In genomic region chr17:58991275-58991674, GRCm38 (mm10) we compare ENCODE assay signal across 17 mouse cellular contexts. TPM values are rescaled to one million over a fixed set of nuclear protein-coding genes. Genes with fewer than 3 reads are reported as not detected.
"Had no signal": no experiment of that assay in that cellular context is flagged by ENCODE, and none has a peak within 500 bp of the region (broad histone marks: within the 10 kb centered on the region; RNA-seq: fewer than 3 reads in every experiment).

TSS of gene Pdzph1 (minus strand) at chr17:58991375.

- DNase-seq: kidney, adult 8-10 months; kidney, postnatal 25 days; lung, adult 2 months; lung, postnatal 36 days; right cerebral cortex, postnatal 25 days; thymus, adult 18-20 months; thymus, postnatal 14 days had no signal

- H3K4me3 ChIP-seq: left cerebral cortex, adult 2 months; limb, embryonic 10.5 days; liver, embryonic 15.5 days; neural tube, embryonic 12.5 days had no signal

- H3K27ac ChIP-seq: left cerebral cortex, adult 2 months; limb, embryonic 10.5 days; liver, embryonic 15.5 days; neural tube, embryonic 12.5 days had no signal

- ATAC-seq: lung, postnatal 0 days had no signal

- H3K27me3 ChIP-seq: liver, embryonic 15.5 days; neural tube, embryonic 12.5 days had no signal

- H3K9me3 ChIP-seq: limb, embryonic 10.5 days; liver, embryonic 15.5 days; neural tube, embryonic 12.5 days had no signal

- H3K9ac ChIP-seq: liver, embryonic 15.5 days; neural tube, embryonic 12.5 days had no signal

- H3K36me3 ChIP-seq: limb, embryonic 10.5 days; liver, embryonic 15.5 days; neural tube, embryonic 12.5 days had no signal

- H3K4me1 ChIP-seq: liver, embryonic 15.5 days; neural tube, embryonic 12.5 days had no signal

- H3K4me2 ChIP-seq: liver, embryonic 11.5 days; liver, embryonic 15.5 days; neural tube, embryonic 12.5 days had no signal

RNA-seq across cellular contexts. Expression of gene Pdzph1, which starts in this region (rescaled TPM):
- total RNA-seq: neutrophil, adult 5-6 weeks had no signal
- polyA plus RNA-seq: kidney, embryonic 16.5 days; limb, embryonic 10.5 days; lung, adult 2 months; lung, postnatal 0 days; small intestine, adult 2 months; stomach, embryonic 16.5 days had no signal
